Mouse (Mus musculus) C2C12 (cell line): ENCODE measurements around the gene Gadd45gip1. TPM values are rescaled to one million over a fixed set of nuclear protein-coding genes. Genes with fewer than 3 reads are reported as not detected.

Experiments used
- H3K27me3 ChIP-seq: one replicate; pipeline ENCODE4 v1.6.1; 2011; ENCODE audit not compliant: control insufficient read depth, insufficient read depth, insufficient read length
- H3K36me3 ChIP-seq: one replicate; pipeline ENCODE4 v1.6.1; 2011; ENCODE audit not compliant: control insufficient read depth, insufficient read depth
- H3K4me3 ChIP-seq: one replicate; pipeline ENCODE4 v1.5.1; 2011; ENCODE audit warnings: mild to moderate bottlenecking, control low read depth; ENCODE audit not compliant: poor library complexity, insufficient read depth, severe bottlenecking
- H3K79me2 ChIP-seq: one replicate; pipeline ENCODE4 v1.6.1; 2011; ENCODE audit not compliant: control insufficient read depth, insufficient read depth
- H3K79me3 ChIP-seq: one replicate; pipeline ENCODE4 v1.6.1; 2011; ENCODE audit warnings: low read depth, control low read depth
- H3ac ChIP-seq: one replicate; pipeline ENCODE3; 2011; ENCODE audit warnings: low read depth; ENCODE audit not compliant: control insufficient read depth, insufficient read length
- CEBPB ChIP-seq: IDR thresholded peaks from one replicate; pipeline ENCODE4 v1.6.1; 2011; ENCODE audit warnings: low read depth, mild to moderate bottlenecking, control low read depth, moderate library complexity
- CTCF ChIP-seq: IDR thresholded peaks from one replicate; pipeline ENCODE4 v1.5.1; 2011; ENCODE audit not compliant: control insufficient read depth, insufficient read depth, insufficient read length
- FOSL1 ChIP-seq: IDR thresholded peaks from one replicate; pipeline ENCODE4 v1.8.0; 2011; ENCODE audit warnings: mild to moderate bottlenecking, low read length; ENCODE audit not compliant: poor library complexity, insufficient read depth, severe bottlenecking
- MAX ChIP-seq: IDR thresholded peaks from one replicate; pipeline ENCODE4 v1.6.1; 2011; ENCODE audit warnings: mild to moderate bottlenecking, control low read depth
- MYOD1 ChIP-seq: IDR thresholded peaks from one replicate; pipeline ENCODE4 v1.6.1; 2011; ENCODE audit warnings: low read depth; ENCODE audit not compliant: control insufficient read depth, insufficient read length
- MYOG ChIP-seq: IDR thresholded peaks from one replicate; pipeline ENCODE4 v1.6.1; 2011; ENCODE audit not compliant: control insufficient read depth, insufficient read length; ENCODE audit errors: extremely low read depth
- USF1 ChIP-seq: IDR thresholded peaks from one replicate; pipeline ENCODE4 v1.6.1; 2011; ENCODE audit warnings: low read depth, mild to moderate bottlenecking, control low read depth, moderate library complexity
- polyA plus RNA-seq: library from polyadenylated mRNA; unstranded; fragments of >200 nt; fragmentation: generic; extraction: Trizol; gene quantifications from one replicate; pipeline ENCODE4 v1.2.1, GENCODE M21; 2012; ENCODE audit warnings: missing spikeins

The Gadd45gip1 gene
- polyA plus RNA-seq, 1 experiment = 32.5 TPM

DNA sequence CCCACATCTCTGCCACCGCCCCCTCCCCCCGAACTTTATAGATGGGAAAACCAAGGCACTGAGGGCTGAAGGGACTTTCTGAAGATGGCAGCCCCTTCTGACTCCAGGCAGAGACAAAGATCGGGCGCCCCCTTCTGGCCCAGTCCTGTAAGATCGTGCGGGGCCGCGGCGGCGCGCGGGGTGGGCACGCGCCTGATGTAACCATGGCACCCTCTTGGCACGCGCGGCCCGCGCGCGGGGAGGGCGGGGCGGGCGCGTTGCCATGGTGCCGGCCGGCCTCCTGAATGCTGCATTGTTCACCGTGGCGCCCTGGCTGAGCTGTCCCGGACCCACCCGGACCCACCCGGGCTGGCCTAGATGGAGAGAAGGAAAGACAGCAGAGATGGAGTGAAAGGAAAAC lies 20.4 kb upstream of the Gadd45gip1 start:
- no peaks in the 10 kb centered on the region for H3K27me3 ChIP-seq

GRCm38 (mm10) chr8:84811303-84811702 lies 20.0 kb upstream of the Gadd45gip1 start:
- H3K36me3 ChIP-seq = no peaks in the 10 kb centered on the region
- no peaks in the 10 kb centered on the region for H3K79me3 ChIP-seq
- peak overlapping the region; percentile 23 for H3ac ChIP-seq
- TF ChIP-seq USF1 (no peak), CEBPB (no peak), MAX (no peak), CTCF (no peak), MYOG (no peak), MYOD1 (no peak), FOSL1 (no peak)
- no peaks in the 10 kb centered on the region for H3K27me3 ChIP-seq
- H3K4me3 ChIP-seq = no peak overlapping the region
- no peaks in the 10 kb centered on the region for H3K79me2 ChIP-seq

More for the DNA sequence above, 20.4 kb upstream of the Gadd45gip1 start:
- H3ac ChIP-seq = peak overlapping the region; percentile 23
- no peaks in the 10 kb centered on the region for H3K79me3 ChIP-seq
- no peaks in the 10 kb centered on the region for H3K79me2 ChIP-seq
- no peak overlapping the region for H3K4me3 ChIP-seq
- TF ChIP-seq MYOG (no peak), FOSL1 (no peak), CEBPB (no peak), CTCF (peak; percentile 89), USF1 (no peak), MYOD1 (no peak), MAX (no peak)
- H3K36me3 ChIP-seq = no peaks in the 10 kb centered on the region

DNA sequence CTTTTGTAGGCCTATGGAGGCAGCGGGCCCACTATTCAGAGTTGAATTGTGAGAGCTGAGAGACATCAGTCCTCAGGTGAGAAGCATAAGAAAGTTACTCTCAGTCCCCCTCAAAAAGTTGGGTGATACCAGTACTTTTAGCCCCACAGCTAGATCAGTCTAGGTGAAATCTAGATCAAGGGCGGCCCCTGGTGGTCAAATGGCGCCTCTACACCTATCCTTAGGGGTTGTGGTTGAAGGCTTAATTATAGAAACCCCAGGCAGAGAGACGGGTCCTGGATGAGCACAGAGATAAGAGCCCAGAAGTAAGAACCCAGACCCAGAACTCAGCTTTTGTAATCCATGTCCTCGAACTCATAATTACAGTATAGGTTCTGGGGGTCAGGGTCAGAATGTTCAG lies 18.3 kb upstream of the Gadd45gip1 start:
- no peaks in the 10 kb centered on the region for H3K79me2 ChIP-seq
- H3K36me3 ChIP-seq = no peaks in the 10 kb centered on the region
- no peaks in the 10 kb centered on the region for H3K79me3 ChIP-seq
- H3K27me3 ChIP-seq = no peaks in the 10 kb centered on the region
- TF ChIP-seq CEBPB (no peak), CTCF (peak; percentile 5)
- H3K4me3 ChIP-seq = no peak overlapping the region
- no peak overlapping the region for H3ac ChIP-seq

GRCm38 (mm10) chr8:84813830-84814229 lies 17.5 kb upstream of the Gadd45gip1 start:
- TF ChIP-seq MAX (no peak), CEBPB (no peak), MYOD1 (no peak), FOSL1 (no peak), CTCF (no peak), USF1 (no peak), MYOG (no peak)
- Histone ChIP-seq H3K27me3 (no peaks in the 10 kb centered on the region), H3K36me3 (no peaks in the 10 kb centered on the region), H3ac (no peak overlapping the region), H3K79me2 (no peaks in the 10 kb centered on the region), H3K79me3 (no peaks in the 10 kb centered on the region), H3K4me3 (no peak overlapping the region)

DNA sequence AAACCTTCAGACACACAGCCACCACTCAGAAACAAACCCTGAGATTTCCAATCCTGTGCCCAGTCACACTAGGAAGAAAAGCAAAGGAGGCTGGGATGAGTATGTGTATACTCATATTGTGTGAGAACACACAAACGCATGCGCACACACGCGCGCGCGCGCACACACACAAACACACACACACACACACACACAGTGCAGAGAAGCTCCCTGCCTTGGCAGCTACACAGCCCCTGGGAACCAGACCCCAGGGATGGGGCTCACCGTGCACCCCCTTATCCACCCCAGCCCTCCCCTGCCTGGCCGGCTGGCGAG lies 17.1 kb upstream of the Gadd45gip1 start:
- no peak overlapping the region for H3ac ChIP-seq
- H3K4me3 ChIP-seq = no peak overlapping the region
- no peaks in the 10 kb centered on the region for H3K79me3 ChIP-seq
- no peak for TF ChIP-seq MYOG
- TF ChIP-seq CTCF = no peak
- no peak for TF ChIP-seq CEBPB
- TF ChIP-seq MYOD1 = no peak
- no peak for TF ChIP-seq MAX
- no peak for TF ChIP-seq USF1
- TF ChIP-seq FOSL1 = no peak
- no peaks in the 10 kb centered on the region for H3K79me2 ChIP-seq
- H3K36me3 ChIP-seq = no peaks in the 10 kb centered on the region
- H3K27me3 ChIP-seq = no peaks in the 10 kb centered on the region

- TF ChIP-seq FOSL1 = no peak
- TF ChIP-seq CEBPB = no peak
- TF ChIP-seq MAX = no peak
- TF ChIP-seq MYOG = no peak
- TF ChIP-seq CTCF = no peak
- TF ChIP-seq USF1 = no peak
- no peak for TF ChIP-seq MYOD1
- Histone ChIP-seq H3ac (no peak overlapping the region), H3K27me3 (no peaks in the 10 kb centered on the region)
Measured at GRCm38 (mm10) chr8:84814555-84815441, 16.5 kb upstream of the Gadd45gip1 start.

More at GRCm38 (mm10) chr8:84814555-84815441, 16.5 kb upstream of the Gadd45gip1 start:
- no peaks in the 10 kb centered on the region for H3K36me3 ChIP-seq
- H3K79me2 ChIP-seq = no peaks in the 10 kb centered on the region
- no peak overlapping the region for H3K4me3 ChIP-seq
- H3K79me3 ChIP-seq = no peaks in the 10 kb centered on the region
